Mouse (Mus musculus): ENCODE data around the gene Bpifb3. TPM values are rescaled to one million over a fixed set of nuclear protein-coding genes. Genes with fewer than 3 reads are reported as not detected.

Gene Bpifb3
- 0.12 TPM in 1 of 2 replicates, not detected in the other for polyA plus RNA-seq (2015; fragmentation: Nextera tagmentation; extraction: Ambion mirVana)

GRCm38 (mm10) chr2:153917930-153918329 is at the start of gene Bpifb3:
TSS of gene Bpifb3 (plus strand) at chr2:153918230.

GRCm38 (mm10) chr2:153870984-153871383 is 47.0 kb upstream of the Bpifb3 start, which contains the start of gene Sun5:
TSS of gene Sun5 (minus strand) at chr2:153871084.

GRCm38 (mm10) chr2:153874745-153875144 is 43.3 kb upstream of the Bpifb3 start, which contains the start of gene Bpifb2:
TSS of gene Bpifb2 (plus strand) at chr2:153875045.

GRCm38 (mm10) chr2:153900088-153900487 is 17.9 kb upstream of the Bpifb3 start, which contains the start of gene Bpifb6:
TSS of gene Bpifb6 (plus strand) at chr2:153900388.

GRCm38 (mm10) chr2:153937843-153938242 is 19.8 kb downstream of the Bpifb3 start, which contains the start of gene Bpifb4:
TSS of gene Bpifb4 (plus strand) at chr2:153938212.

GRCm38 (mm10) chr2:153974582-153974981 is 56.6 kb downstream of the Bpifb3 start, which contains the start of gene Bpifa6:
TSS of gene Bpifa6 (plus strand) at chr2:153974945.

Other genes with a start within 250 kb of the Bpifb3 start
- 1.2 and 1.4 TPM in 2 replicates for gene Dnmt3c, start 221.6 kb upstream of the Bpifb3 start, polyA plus RNA-seq (2015; fragmentation: Nextera tagmentation; extraction: Ambion mirVana)
- gene Mapre1, start 177.0 kb upstream of the Bpifb3 start, polyA plus RNA-seq (2015; fragmentation: Nextera tagmentation; extraction: Ambion mirVana): 149 and 160 TPM in 2 replicates
- gene Efcab8, start 138.3 kb upstream of the Bpifb3 start, polyA plus RNA-seq (2015; fragmentation: Nextera tagmentation; extraction: Ambion mirVana): 0.12 and 0.25 TPM in 2 replicates
- not detected in 2 replicates for gene Sun5, start 47.1 kb upstream of the Bpifb3 start, polyA plus RNA-seq (2015; fragmentation: Nextera tagmentation; extraction: Ambion mirVana)
- not detected in 2 replicates for gene Bpifb2, start 43.2 kb upstream of the Bpifb3 start, polyA plus RNA-seq (2015; fragmentation: Nextera tagmentation; extraction: Ambion mirVana)
- not detected in 2 replicates for gene Bpifb6, start 17.8 kb upstream of the Bpifb3 start, polyA plus RNA-seq (2015; fragmentation: Nextera tagmentation; extraction: Ambion mirVana)
- gene Bpifb4, start 20.0 kb downstream of the Bpifb3 start, polyA plus RNA-seq (2015; fragmentation: Nextera tagmentation; extraction: Ambion mirVana): not detected in 2 replicates
- not detected in 2 replicates for gene Bpifa6, start 56.7 kb downstream of the Bpifb3 start, polyA plus RNA-seq (2015; fragmentation: Nextera tagmentation; extraction: Ambion mirVana)
- gene Bpifa2, start 90.0 kb downstream of the Bpifb3 start, polyA plus RNA-seq (2015; fragmentation: Nextera tagmentation; extraction: Ambion mirVana): not detected in 2 replicates
- not detected in 2 replicates for gene Bpifa3, start 212.1 kb downstream of the Bpifb3 start, polyA plus RNA-seq (2015; fragmentation: Nextera tagmentation; extraction: Ambion mirVana)
- gene Bpifa1, start 224.7 kb downstream of the Bpifb3 start, polyA plus RNA-seq (2015; fragmentation: Nextera tagmentation; extraction: Ambion mirVana): not detected in 2 replicates
- not detected in 2 replicates for gene Bpifa5, start 244.4 kb downstream of the Bpifb3 start, polyA plus RNA-seq (2015; fragmentation: Nextera tagmentation; extraction: Ambion mirVana)